Mouse (Mus musculus) right cerebral cortex, postnatal 10 days (tissue): Measurements from ENCODE around the gene Dus3l.

ENCODE experiments used
- DNase-seq, 2 experiments: peaks; one replicate each; pipeline ENCODE4 v3.0.0; 2021; ENCODE audit warnings: low spot score in 2 of 2

Dus3l gene

GRCm38 (mm10) chr17:56754271-56755185, 10.0 kb upstream of the Dus3l start:
- DNase-seq, result no peak

- DNase-seq, result no peak
Observed at GRCm38 (mm10) chr17:56756703-56757399, 7.7 kb upstream of the Dus3l start.

GRCm38 (mm10) chr17:56757416-56758123, 7.0 kb upstream of the Dus3l start, which contains the start of gene Nrtn:
Nrtn (minus strand) TSS chr17:56757530.
- DNase-seq, result peak; percentile 60 to 73

GRCm38 (mm10) chr17:56758132-56758531, 6.4 kb upstream of the Dus3l start:
- peak; percentile 53 to 71 for DNase-seq

- no peak for DNase-seq
Observed at GRCm38 (mm10) chr17:56759261-56759660, 5.3 kb upstream of the Dus3l start.

GRCm38 (mm10) chr17:56761077-56761476, 3.5 kb upstream of the Dus3l start:
- DNase-seq, result no peak

- DNase-seq, result peak; percentile 92 to 93
Observed at GRCm38 (mm10) chr17:56761991-56762410, 2.6 kb upstream of the Dus3l start.

- DNase-seq, result peak; percentile 63 to 72
Observed at GRCm38 (mm10) chr17:56762769-56763731, 1.5 kb upstream of the Dus3l start.

- DNase-seq, result no peak
Observed at GRCm38 (mm10) chr17:56763741-56764250, 761 bp upstream of the Dus3l start.

- DNase-seq, result peak in 1 of 2 experiments; percentile 61
Observed at GRCm38 (mm10) chr17:56765431-56765830, 874 bp downstream of the Dus3l start.

GRCm38 (mm10) chr17:56766631-56767405, 2.3 kb downstream of the Dus3l start:
- DNase-seq, result peak in 1 of 2 experiments; percentile 46

- no peak for DNase-seq
Observed at GRCm38 (mm10) chr17:56767531-56768135, 3.1 kb downstream of the Dus3l start.

- DNase-seq, result no peak
Observed at GRCm38 (mm10) chr17:56768941-56769340, 4.4 kb downstream of the Dus3l start.

GRCm38 (mm10) chr17:56769950-56770349, 5.4 kb downstream of the Dus3l start, which contains the start of gene Prr22:
Prr22 (plus strand) TSS chr17:56770250.
- DNase-seq, result no peak

- DNase-seq, result no peak
Observed at GRCm38 (mm10) chr17:56777568-56777967, 13.0 kb downstream of the Dus3l start.

GRCm38 (mm10) chr17:56778779-56779362, 14.3 kb downstream of the Dus3l start:
- DNase-seq, result no peak

GRCm38 (mm10) chr17:56780291-56780978, 15.9 kb downstream of the Dus3l start:
- no peak for DNase-seq

- DNase-seq, result no peak
Observed at GRCm38 (mm10) chr17:56788886-56789285, 24.3 kb downstream of the Dus3l start.
